Mouse (Mus musculus) kidney, embryonic 14.5 days (tissue): ENCODE results near the gene Fcnb. TPM values are rescaled to one million over a fixed set of nuclear protein-coding genes. Genes with fewer than 3 reads are reported as not detected.

ENCODE experiments used
- ATAC-seq: fragments of 200-750 bp; cut with Nextera tagmentation; 2 replicates; pipeline ENCODE4 v1.8.0; 2017; ENCODE audit warnings: moderate number of reproducible peaks, mild to moderate bottlenecking, moderate TSS enrichment, moderate library complexity; ENCODE audit not compliant: low FRiP score, low TSS enrichment
- H3K27ac ChIP-seq: fragments of 300-500 bp; sonication (generic); 2 replicates; pipeline ENCODE4 v1.5.1; 2014; ENCODE audit warnings: low read depth, mild to moderate bottlenecking, low read length, moderate library complexity, mixed read lengths
- H3K27me3 ChIP-seq: fragments of 300-500 bp; sonication (generic); 2 replicates; pipeline ENCODE4 v1.6.1; 2014; ENCODE audit warnings: mild to moderate bottlenecking, low read length; ENCODE audit not compliant: control insufficient read depth, insufficient read depth
- H3K36me3 ChIP-seq: fragments of 300-500 bp; sonication (generic); 2 replicates; pipeline ENCODE4 v1.6.1; 2014; ENCODE audit warnings: low read length, mixed read lengths; ENCODE audit not compliant: control insufficient read depth, insufficient read depth
- H3K4me1 ChIP-seq: fragments of 300-500 bp; sonication (generic); 2 replicates; pipeline ENCODE4 v1.6.1; 2014; ENCODE audit warnings: low read length, mixed read lengths; ENCODE audit not compliant: control insufficient read depth, insufficient read depth
- H3K4me2 ChIP-seq: fragments of 300-500 bp; sonication (generic); replicated peaks from 2 replicates; pipeline ENCODE4 v1.6.1; 2014; ENCODE audit warnings: low read depth, mild to moderate bottlenecking, low read length
- H3K4me3 ChIP-seq: fragments of 300-500 bp; sonication (generic); 2 replicates; pipeline ENCODE4 v1.5.1; 2014; ENCODE audit warnings: mild to moderate bottlenecking, low read length
- H3K9ac ChIP-seq: fragments of 300-500 bp; sonication (generic); 2 replicates; pipeline ENCODE4 v1.6.1; 2014; ENCODE audit warnings: low read depth, mild to moderate bottlenecking, low read length, moderate library complexity
- H3K9me3 ChIP-seq: fragments of 300-500 bp; sonication (generic); 2 replicates; pipeline ENCODE4 v1.6.1; 2016; ENCODE audit warnings: low read length; ENCODE audit not compliant: control insufficient read depth
- WGBS: fragments of 180-500 bp; shearing (Covaris S2); extraction: QIAGEN DNeasy Blood & Tissue Kit; methylation state at CpG from one replicate; pipeline ENCODE4 v1.1.7; 2014; 5-methylcytosine and 5-hydroxymethylcytosine counted together
- polyA plus RNA-seq: library from polyadenylated mRNA; unstranded; fragments of >200 nt; fragmentation: Nextera tagmentation; extraction: Ambion mirVana; gene quantifications from 2 replicates; pipeline ENCODE4 v1.2.1, GENCODE M21; 2014

Gene Fcnb
- polyA plus RNA-seq, 1 experiment from 2014 or later = not detected

DNA sequence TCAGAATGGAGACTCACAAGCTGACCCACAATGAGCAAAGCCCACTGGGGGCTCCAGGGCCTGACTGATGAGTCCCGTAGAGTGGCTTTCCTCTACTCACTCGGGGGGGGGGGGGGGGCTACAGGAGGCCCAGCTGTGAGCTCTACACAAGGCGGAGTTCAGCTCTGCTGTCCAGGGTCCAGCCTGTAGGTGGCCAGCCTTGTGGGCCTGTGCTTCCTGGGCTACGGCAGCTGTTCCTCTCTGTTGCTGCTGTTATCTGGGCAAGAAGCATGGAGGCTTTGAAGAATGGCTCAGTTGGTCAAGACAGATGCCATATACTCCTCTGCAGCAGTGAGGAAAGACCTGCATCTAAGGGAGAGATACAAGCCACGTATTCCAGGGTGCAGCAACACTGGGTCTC is 24.1 kb upstream of the Fcnb start:
- no peaks in the 10 kb centered on the region for H3K4me1 ChIP-seq
- H3K9ac ChIP-seq = no peak overlapping the region
- H3K27ac ChIP-seq = no peak overlapping the region
- 82% methylated on average over 5 of the region's 5 CpGs for WGBS
- no peak overlapping the region for H3K4me2 ChIP-seq
- no peak for ATAC-seq
- no peaks in the 10 kb centered on the region for H3K36me3 ChIP-seq
- no peaks in the 10 kb centered on the region for H3K27me3 ChIP-seq
- H3K9me3 ChIP-seq = no peaks in the 10 kb centered on the region
- H3K4me3 ChIP-seq = no peak overlapping the region

DNA sequence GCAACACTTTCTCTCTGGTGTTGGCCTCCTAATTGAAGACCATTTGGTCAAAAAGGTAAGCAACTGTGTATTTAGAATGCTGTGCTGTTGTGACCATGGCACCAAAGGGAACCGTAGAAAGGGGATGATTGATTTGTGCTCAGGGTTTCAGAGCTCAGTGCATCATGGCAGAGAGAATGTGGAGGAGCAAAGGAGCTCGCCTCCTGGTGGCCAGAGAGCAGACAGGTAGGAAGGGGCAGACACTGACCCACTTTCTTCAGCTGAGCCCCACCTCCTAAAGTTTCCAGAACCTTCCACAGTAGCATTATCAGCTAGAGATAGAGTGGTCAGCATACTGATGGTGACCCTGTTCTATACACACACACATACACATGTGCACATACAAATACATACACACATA is 21.3 kb upstream of the Fcnb start:
- Histone ChIP-seq H3K4me2 (no peak overlapping the region), H3K4me1 (no peaks in the 10 kb centered on the region), H3K27me3 (no peaks in the 10 kb centered on the region), H3K4me3 (no peak overlapping the region), H3K27ac (no peak overlapping the region), H3K36me3 (no peaks in the 10 kb centered on the region), H3K9me3 (no peaks in the 10 kb centered on the region), H3K9ac (no peak overlapping the region)
- WGBS = 42% methylated on average over 2 of the region's 2 CpGs
- ATAC-seq = no peak

GRCm38 (mm10) chr2:28103653-28104052 is 19.0 kb upstream of the Fcnb start:
- WGBS = 57% methylated on average over 2 of the region's 2 CpGs
- ATAC-seq = no peak
- Histone ChIP-seq H3K36me3 (no peaks in the 10 kb centered on the region), H3K4me3 (no peak overlapping the region), H3K9me3 (no peaks in the 10 kb centered on the region), H3K27ac (no peak overlapping the region), H3K4me1 (peaks cover 6% of the 10 kb centered on the region; the same call in 1 of the 2 replicates), H3K27me3 (no peaks in the 10 kb centered on the region), H3K4me2 (no peak overlapping the region), H3K9ac (no peak overlapping the region)

- Histone ChIP-seq H3K36me3 (no peaks in the 10 kb centered on the region), H3K27me3 (no peaks in the 10 kb centered on the region), H3K4me1 (peaks cover 11% of the 10 kb centered on the region; the same call in 1 of the 2 replicates), H3K9me3 (no peaks in the 10 kb centered on the region), H3K4me2 (no peak overlapping the region), H3K9ac (no peak overlapping the region), H3K4me3 (no peak overlapping the region), H3K27ac (no peak overlapping the region)
- ATAC-seq = no peak
- 92% methylated on average over 2 of the region's 2 CpGs for WGBS
Observed at GRCm38 (mm10) chr2:28101892-28102291, 17.2 kb upstream of the Fcnb start.

GRCm38 (mm10) chr2:28100796-28101483 is 16.3 kb upstream of the Fcnb start:
- Histone ChIP-seq H3K27ac (no peak overlapping the region), H3K36me3 (no peaks in the 10 kb centered on the region), H3K27me3 (no peaks in the 10 kb centered on the region), H3K4me2 (no peak overlapping the region), H3K9me3 (no peaks in the 10 kb centered on the region), H3K4me1 (peaks cover 11% of the 10 kb centered on the region; the same call in 1 of the 2 replicates), H3K4me3 (no peak overlapping the region), H3K9ac (no peak overlapping the region)
- ATAC-seq = no peak
- whole genome bisulfite sequencing = 86% methylated on average over 9 of the region's 9 CpGs

- peak overlapping the region; percentile 1; the same call in 1 of the 2 replicates for H3K4me3 ChIP-seq
Observed at GRCm38 (mm10) chr2:28098547-28099505, 14.1 kb upstream of the Fcnb start.

DNA sequence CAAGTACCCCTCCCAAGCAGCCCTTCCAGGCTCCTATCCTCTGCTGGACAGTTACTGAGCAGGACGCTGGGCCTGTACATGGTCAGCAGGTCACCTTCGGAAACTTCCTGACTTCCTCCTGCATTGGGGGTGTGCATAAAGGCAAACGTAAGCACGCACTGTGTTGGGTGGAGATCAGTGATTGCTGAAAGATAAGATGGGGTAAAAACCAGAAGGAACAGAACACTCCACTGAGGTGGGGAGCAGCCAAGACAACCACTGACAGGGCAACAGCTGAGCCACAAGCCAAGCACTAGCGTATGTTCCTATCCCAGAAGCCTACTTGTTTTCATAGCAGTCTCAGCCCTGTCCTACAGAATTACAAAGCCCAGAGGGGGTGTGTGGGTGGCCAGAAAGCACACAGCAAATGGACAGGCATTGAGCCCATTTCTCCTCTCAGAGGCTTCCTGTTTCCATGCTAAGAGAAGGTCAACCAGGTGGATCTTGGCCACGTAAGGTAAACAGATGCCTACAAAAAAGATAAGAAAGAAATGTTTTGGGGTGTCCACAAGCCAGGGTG is 12.1 kb upstream of the Fcnb start:
- H3K9ac ChIP-seq = no peak overlapping the region
- no peak for ATAC-seq
- no peak overlapping the region for H3K4me3 ChIP-seq
- no peaks in the 10 kb centered on the region for H3K27me3 ChIP-seq
- no peak overlapping the region for H3K4me2 ChIP-seq
- H3K36me3 ChIP-seq = no peaks in the 10 kb centered on the region
- H3K27ac ChIP-seq = no peak overlapping the region
- H3K9me3 ChIP-seq = no peaks in the 10 kb centered on the region
- peaks cover 11% of the 10 kb centered on the region; the same call in 1 of the 2 replicates for H3K4me1 ChIP-seq
- 76% methylated on average over 6 of the region's 6 CpGs for WGBS

More at GRCm38 (mm10) chr2:28098547-28099505, 14.1 kb upstream of the Fcnb start:
- peak overlapping the region; percentile 8; the same call in 1 of the 2 replicates for H3K9ac ChIP-seq
- H3K27me3 ChIP-seq = no peaks in the 10 kb centered on the region
- no peak overlapping the region for H3K27ac ChIP-seq
- H3K9me3 ChIP-seq = no peaks in the 10 kb centered on the region
- WGBS = 5% methylated on average over 24 of the region's 24 CpGs
- H3K4me1 ChIP-seq = peaks cover 11% of the 10 kb centered on the region; the same call in 1 of the 2 replicates
- no peaks in the 10 kb centered on the region for H3K36me3 ChIP-seq
- peak overlapping the region; percentile 30 for H3K4me2 ChIP-seq
- no peak for ATAC-seq

GRCm38 (mm10) chr2:28092099-28092498 is 7.4 kb upstream of the Fcnb start:
- WGBS = 88% methylated on average over 8 of the region's 8 CpGs
- no peak for ATAC-seq

More at GRCm38 (mm10) chr2:28092099-28092498, 7.4 kb upstream of the Fcnb start:
- Histone ChIP-seq H3K4me1 (no peaks in the 10 kb centered on the region), H3K4me2 (no peak overlapping the region), H3K9me3 (no peaks in the 10 kb centered on the region), H3K4me3 (no peak overlapping the region), H3K27me3 (no peaks in the 10 kb centered on the region), H3K27ac (no peak overlapping the region), H3K36me3 (no peaks in the 10 kb centered on the region), H3K9ac (no peak overlapping the region)
